Mouse (Mus musculus) embryo, embryonic 10 days (tissue): ENCODE data around the gene Pkd1l2.

Source experiments
- DNase-seq: peaks from one replicate; pipeline ENCODE4 v3.0.0-alpha.2; 2015; ENCODE audit warnings: low spot score

Gene Pkd1l2

GRCm38 (mm10) chr8:117033393-117033792, 48.9 kb downstream of the Pkd1l2 start:
- no peak for DNase-seq

GRCm38 (mm10) chr8:117032609-117033008, 49.6 kb downstream of the Pkd1l2 start:
- DNase-seq = no peak

- DNase-seq = no peak
Measured at GRCm38 (mm10) chr8:117031476-117031875, 50.8 kb downstream of the Pkd1l2 start.

GRCm38 (mm10) chr8:117028686-117029085, 53.6 kb downstream of the Pkd1l2 start:
- DNase-seq = no peak

GRCm38 (mm10) chr8:117027601-117028000, 54.6 kb downstream of the Pkd1l2 start:
- no peak for DNase-seq

GRCm38 (mm10) chr8:117022297-117022993, 59.8 kb downstream of the Pkd1l2 start:
- DNase-seq = no peak

- DNase-seq = no peak
Measured at GRCm38 (mm10) chr8:117019323-117020275, 62.6 kb downstream of the Pkd1l2 start.

GRCm38 (mm10) chr8:117017896-117018295, 64.4 kb downstream of the Pkd1l2 start:
- DNase-seq = no peak

- no peak for DNase-seq
Measured at GRCm38 (mm10) chr8:117017006-117017405, 65.2 kb downstream of the Pkd1l2 start.

- DNase-seq = no peak
Measured at GRCm38 (mm10) chr8:117015670-117016069, 66.6 kb downstream of the Pkd1l2 start.

GRCm38 (mm10) chr8:117011366-117011765, 70.9 kb downstream of the Pkd1l2 start:
- no peak for DNase-seq

- no peak for DNase-seq
Measured at GRCm38 (mm10) chr8:116994016-116994716, 88.1 kb downstream of the Pkd1l2 start.

- peak; percentile 99 for DNase-seq
Measured at GRCm38 (mm10) chr8:116993095-116993867, 89.0 kb downstream of the Pkd1l2 start, which contains the start of gene Gcsh. Gene Gcsh (minus strand): TSS chr8:116993537.

GRCm38 (mm10) chr8:116992176-116992971, 89.9 kb downstream of the Pkd1l2 start:
- peak; percentile 22 for DNase-seq

- DNase-seq = no peak
Measured at GRCm38 (mm10) chr8:116991241-116991640, 91.0 kb downstream of the Pkd1l2 start.

- no peak for DNase-seq
Measured at GRCm38 (mm10) chr8:116989842-116990241, 92.4 kb downstream of the Pkd1l2 start.

GRCm38 (mm10) chr8:116980117-116980516, 102.1 kb downstream of the Pkd1l2 start:
- DNase-seq = peak; percentile 68

GRCm38 (mm10) chr8:116978631-116979256, 103.5 kb downstream of the Pkd1l2 start, which contains the start of gene 1700030J22Rik:
Gene 1700030J22Rik (minus strand): TSS chr8:116978959.
- DNase-seq = peak; percentile 99

GRCm38 (mm10) chr8:116978052-116978451, 104.2 kb downstream of the Pkd1l2 start:
- DNase-seq = no peak

- no peak for DNase-seq
Measured at GRCm38 (mm10) chr8:116975606-116976005, 106.6 kb downstream of the Pkd1l2 start.
